Mouse (Mus musculus): Measurements from ENCODE around the gene Zfp366. TPM values are rescaled to one million over a fixed set of nuclear protein-coding genes. Genes with fewer than 3 reads are reported as not detected.

Zfp366 gene
- total and polyA plus RNA-seq, 2 experiments from 2014 or later, result 0.41 to 3.0 TPM

DNA sequence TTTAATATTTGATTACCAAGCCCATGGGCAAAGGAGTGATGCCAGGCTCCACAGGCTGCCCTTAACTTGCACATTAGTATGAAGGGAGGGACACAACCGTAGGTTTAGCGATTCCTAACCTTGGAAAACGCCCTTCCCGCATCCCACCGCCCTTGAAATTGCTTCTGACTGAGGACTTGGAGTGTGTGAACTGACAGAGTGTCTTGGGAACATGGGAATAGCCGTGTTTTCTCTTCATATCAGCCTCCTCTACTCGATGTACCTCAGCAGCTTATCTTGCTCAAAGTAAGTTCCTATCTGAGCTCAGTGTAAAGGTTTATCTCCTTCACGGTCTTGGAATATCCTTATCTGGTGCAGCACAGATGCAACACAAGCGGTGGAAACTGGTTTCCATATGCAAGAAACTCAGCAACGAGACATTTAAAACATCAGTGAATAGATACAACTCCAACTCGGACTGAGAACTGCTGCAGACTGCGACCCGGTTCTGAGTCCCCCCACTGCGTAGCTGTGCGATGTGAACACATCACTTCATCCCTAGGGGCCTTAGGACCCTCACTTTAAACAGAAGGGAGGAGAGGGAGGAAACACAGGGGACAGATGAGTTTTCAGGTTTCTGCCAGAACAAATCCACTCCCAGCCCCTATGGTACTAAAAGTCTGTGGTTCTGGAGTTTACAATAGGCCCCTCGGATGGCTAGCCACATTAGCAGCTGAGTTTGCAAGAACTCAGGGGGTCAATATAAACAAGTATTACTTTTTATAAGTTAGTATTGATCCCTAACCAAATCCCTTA lies 43.0 kb downstream of the Zfp366 start:
- H3K4me2 ChIP-seq (ENCODE audit: low read depth), result no peak overlapping the region
- H3K9ac ChIP-seq, result no peak overlapping the region
- H3K4me1 ChIP-seq (ENCODE audit: insufficient read depth), result no peaks in the 10 kb centered on the region
- no peaks in the 10 kb centered on the region for H3K27me3 ChIP-seq (ENCODE audit: insufficient read depth, low read length)
- no peak overlapping the region for H3K27ac ChIP-seq (ENCODE audit: low read depth, low read length)
- no peaks in the 10 kb centered on the region for H3K9me3 ChIP-seq (ENCODE audit: low read length)
- no peak for DNase-seq
- ATAC-seq, result no peak
- H3K4me3 ChIP-seq (ENCODE audit: low read depth, low read length), result no peak overlapping the region
- H3K36me3 ChIP-seq (ENCODE audit: insufficient read depth), result no peaks in the 10 kb centered on the region
- 89% methylated on average over 16 of the region's 16 CpGs for WGBS
- TF ChIP-seq CTCF (IDR thresholded peaks at IDR 0.05; ENCODE audit: low read depth), result no peak

DNA sequence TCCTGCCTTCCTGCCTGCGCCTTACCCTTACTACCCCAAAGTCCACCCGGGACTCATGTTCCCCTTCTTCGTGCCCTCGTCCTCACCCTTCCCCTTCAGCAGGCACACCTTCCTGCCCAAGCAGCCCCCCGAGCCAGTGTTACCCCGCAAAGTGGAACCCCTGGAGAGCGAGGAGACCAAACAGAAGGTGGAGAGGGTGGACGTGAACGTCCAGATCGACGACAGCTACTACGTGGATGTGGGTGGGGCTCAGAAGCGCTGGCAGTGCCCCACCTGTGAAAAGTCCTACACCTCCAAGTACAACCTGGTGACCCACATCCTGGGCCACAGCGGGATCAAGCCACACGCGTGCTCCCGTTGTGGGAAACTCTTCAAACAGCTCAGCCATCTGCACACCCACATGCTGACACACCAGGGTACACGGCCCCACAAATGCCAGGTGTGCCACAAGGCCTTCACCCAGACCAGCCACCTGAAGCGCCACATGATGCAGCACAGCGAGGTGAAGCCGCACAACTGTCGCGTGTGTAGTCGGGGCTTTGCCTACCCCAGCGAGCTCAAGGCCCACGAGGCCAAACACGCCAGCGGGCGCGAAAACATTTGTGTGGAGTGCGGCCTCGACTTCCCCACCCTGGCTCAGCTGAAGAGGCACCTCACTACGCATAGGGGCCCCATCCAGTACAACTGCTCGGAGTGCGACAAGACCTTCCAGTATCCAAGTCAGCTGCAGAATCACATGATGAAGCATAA lies 44.4 kb downstream of the Zfp366 start:
- TF ChIP-seq CTCF (IDR thresholded peaks at IDR 0.05; ENCODE audit: low read depth), result no peak
- no peak overlapping the region for H3K9ac ChIP-seq
- no peaks in the 10 kb centered on the region for H3K27me3 ChIP-seq (ENCODE audit: insufficient read depth, low read length)
- no peaks in the 10 kb centered on the region for H3K9me3 ChIP-seq (ENCODE audit: low read length)
- no peak for ATAC-seq
- WGBS, result 95% methylated on average over 35 of the region's 35 CpGs
- no peaks in the 10 kb centered on the region for H3K36me3 ChIP-seq (ENCODE audit: insufficient read depth)
- no peaks in the 10 kb centered on the region for H3K4me1 ChIP-seq (ENCODE audit: insufficient read depth)
- H3K27ac ChIP-seq (ENCODE audit: low read depth, low read length), result no peak overlapping the region
- H3K4me2 ChIP-seq (ENCODE audit: low read depth), result no peak overlapping the region
- H3K4me3 ChIP-seq (ENCODE audit: low read depth, low read length), result no peak overlapping the region
- DNase-seq, result no peak

DNA sequence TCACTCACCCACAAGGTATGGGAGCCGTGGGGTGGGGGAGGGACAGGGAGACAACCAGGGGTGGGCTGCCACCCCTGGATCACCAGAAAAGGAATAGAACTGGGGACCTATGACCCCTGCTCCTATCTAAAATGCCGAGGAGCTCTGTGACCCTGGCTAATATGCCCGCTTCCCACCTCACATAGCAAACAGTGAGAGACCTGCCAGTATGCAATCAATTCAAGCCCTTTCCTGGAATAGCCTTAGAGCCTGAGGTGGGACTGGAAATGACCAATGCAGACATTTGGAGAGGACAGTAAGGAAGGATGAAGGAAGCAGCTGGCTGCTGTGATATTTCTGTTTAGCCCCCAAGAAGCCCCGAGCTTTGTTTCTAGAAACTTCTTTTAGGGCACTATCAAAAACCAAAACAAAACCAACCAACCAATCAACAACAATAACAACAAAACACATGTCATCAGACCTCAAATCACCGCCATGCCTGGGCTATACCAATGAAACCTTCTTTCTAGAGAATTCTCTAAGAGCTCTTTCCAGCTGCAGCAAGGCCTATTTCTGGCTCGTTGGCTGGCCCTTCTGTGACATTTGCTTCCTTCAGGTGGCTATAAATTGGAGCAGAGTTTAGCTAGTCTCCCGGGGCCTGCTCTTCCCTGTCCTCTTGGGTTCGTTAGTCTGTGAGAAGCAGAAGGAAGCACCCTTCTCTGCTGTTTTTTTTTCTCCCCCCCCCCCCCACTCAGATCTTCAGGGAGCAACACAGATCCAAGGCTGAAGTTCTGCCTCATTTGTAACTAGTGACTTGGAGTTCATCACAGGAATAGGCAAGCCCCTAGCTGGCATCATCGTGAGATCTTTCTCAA lies 45.2 kb downstream of the Zfp366 start:
- Histone ChIP-seq H3K27me3 (ENCODE audit: insufficient read depth, low read length) (no peaks in the 10 kb centered on the region), H3K36me3 (ENCODE audit: insufficient read depth) (no peaks in the 10 kb centered on the region), H3K4me1 (ENCODE audit: insufficient read depth) (no peaks in the 10 kb centered on the region), H3K9me3 (ENCODE audit: low read length) (no peaks in the 10 kb centered on the region), H3K4me3 (ENCODE audit: low read depth, low read length) (no peak overlapping the region), H3K27ac (ENCODE audit: low read depth, low read length) (no peak overlapping the region), H3K4me2 (ENCODE audit: low read depth) (no peak overlapping the region), H3K9ac (no peak overlapping the region)
- ATAC-seq (no peak), DNase-seq (no peak)
- 80% methylated on average over 9 of the region's 9 CpGs for WGBS
- TF ChIP-seq CTCF (IDR thresholded peaks at IDR 0.05; ENCODE audit: low read depth), result no peak

DNA sequence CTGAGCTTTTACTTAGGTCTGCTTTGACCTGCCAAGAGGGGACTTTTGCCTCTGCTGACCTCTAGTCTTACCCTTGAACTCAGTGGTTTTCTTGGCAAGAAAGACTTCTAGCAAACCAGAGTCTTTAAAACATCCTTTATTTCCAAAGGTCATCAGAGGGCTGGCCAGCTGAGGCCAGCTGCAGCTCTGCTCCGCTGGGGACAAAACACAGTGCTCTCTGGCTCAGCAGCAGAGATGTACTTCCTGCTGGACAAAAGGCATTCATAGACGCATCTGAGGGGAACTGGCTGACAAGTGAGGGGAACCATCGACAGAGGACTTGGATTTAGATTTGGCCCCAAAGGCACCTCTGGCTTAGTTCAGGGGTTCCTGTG lies 45.9 kb downstream of the Zfp366 start:
- Histone ChIP-seq H3K9ac (no peak overlapping the region), H3K4me3 (ENCODE audit: low read depth, low read length) (no peak overlapping the region), H3K36me3 (ENCODE audit: insufficient read depth) (no peaks in the 10 kb centered on the region), H3K4me2 (ENCODE audit: low read depth) (no peak overlapping the region), H3K9me3 (ENCODE audit: low read length) (no peaks in the 10 kb centered on the region), H3K27ac (ENCODE audit: low read depth, low read length) (no peak overlapping the region), H3K27me3 (ENCODE audit: insufficient read depth, low read length) (no peaks in the 10 kb centered on the region), H3K4me1 (ENCODE audit: insufficient read depth) (no peaks in the 10 kb centered on the region)
- DNase-seq (no peak), ATAC-seq (no peak)
- no peak for TF ChIP-seq CTCF (IDR thresholded peaks at IDR 0.05; ENCODE audit: low read depth)
- WGBS, result 40% methylated on average over 3 of the region's 3 CpGs

DNA sequence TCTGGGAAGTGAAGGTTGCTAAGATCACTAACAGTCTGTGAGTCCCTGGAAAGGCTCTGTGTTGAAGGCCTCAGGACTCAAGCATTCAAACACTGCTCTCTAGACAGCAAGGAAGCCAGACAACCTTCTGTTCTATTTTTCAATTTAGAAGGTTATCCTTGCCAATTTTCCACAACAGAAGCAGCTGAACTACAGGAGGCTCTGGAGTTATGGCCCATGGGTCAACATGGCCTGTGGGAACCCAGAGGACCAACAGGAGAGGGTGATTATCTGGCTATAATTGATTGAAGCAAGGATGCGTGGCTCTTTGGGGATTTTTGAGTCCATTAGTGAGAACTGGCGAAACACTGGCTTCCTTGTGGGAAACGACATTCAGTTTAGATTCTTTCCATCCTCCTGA lies 48.7 kb downstream of the Zfp366 start:
- ATAC-seq (no peak), DNase-seq (no peak)
- H3K27me3 ChIP-seq (ENCODE audit: insufficient read depth, low read length), result no peaks in the 10 kb centered on the region
- no peak overlapping the region for H3K4me2 ChIP-seq (ENCODE audit: low read depth)
- H3K36me3 ChIP-seq (ENCODE audit: insufficient read depth), result no peaks in the 10 kb centered on the region
- 74% methylated on average over 3 of the region's 3 CpGs for WGBS
- H3K4me3 ChIP-seq (ENCODE audit: low read depth, low read length), result no peak overlapping the region
- no peaks in the 10 kb centered on the region for H3K9me3 ChIP-seq (ENCODE audit: low read length)
- no peaks in the 10 kb centered on the region for H3K4me1 ChIP-seq (ENCODE audit: insufficient read depth)
- H3K9ac ChIP-seq, result no peak overlapping the region
- H3K27ac ChIP-seq (ENCODE audit: low read depth, low read length), result no peak overlapping the region
- TF ChIP-seq CTCF (IDR thresholded peaks at IDR 0.05; ENCODE audit: low read depth), result no peak

DNA sequence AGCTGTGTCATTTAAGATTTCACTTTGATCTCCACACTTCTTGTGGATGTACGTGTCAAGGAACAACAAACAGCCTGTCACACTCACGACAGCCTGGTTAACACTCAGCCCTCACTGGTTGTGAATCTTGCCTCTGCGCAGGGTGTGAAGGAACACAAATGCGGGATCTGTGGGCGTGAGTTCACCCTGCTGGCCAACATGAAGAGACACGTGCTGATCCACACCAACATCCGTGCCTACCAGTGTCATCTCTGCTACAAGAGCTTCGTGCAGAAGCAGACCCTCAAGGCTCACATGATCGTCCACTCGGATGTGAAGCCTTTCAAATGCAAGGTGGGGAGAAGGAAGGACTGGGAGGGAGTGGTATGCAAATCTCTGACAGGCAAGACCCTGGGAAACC lies 49.3 kb downstream of the Zfp366 start:
- H3K27ac ChIP-seq (ENCODE audit: low read depth, low read length), result no peak overlapping the region
- DNase-seq, result no peak
- WGBS, result 80% methylated on average over 10 of the region's 10 CpGs
- H3K9ac ChIP-seq, result no peak overlapping the region
- H3K4me3 ChIP-seq (ENCODE audit: low read depth, low read length), result no peak overlapping the region
- no peaks in the 10 kb centered on the region; the same call in 1 of the 2 replicates for H3K4me1 ChIP-seq (ENCODE audit: insufficient read depth)
- no peak for TF ChIP-seq CTCF (IDR thresholded peaks at IDR 0.05; ENCODE audit: low read depth)
- peak; percentile 23; the same call in 1 of the 2 replicates for ATAC-seq
- no peaks in the 10 kb centered on the region for H3K36me3 ChIP-seq (ENCODE audit: insufficient read depth)
- H3K27me3 ChIP-seq (ENCODE audit: insufficient read depth, low read length), result no peaks in the 10 kb centered on the region
- H3K9me3 ChIP-seq (ENCODE audit: low read length), result no peaks in the 10 kb centered on the region
- H3K4me2 ChIP-seq (ENCODE audit: low read depth), result no peak overlapping the region

Measured in forebrain, postnatal 0 days (tissue).